Mouse (Mus musculus) midbrain, postnatal 0 days (tissue): ENCODE data around the gene Kctd15. TPM values are rescaled to one million over a fixed set of nuclear protein-coding genes. Genes with fewer than 3 reads are reported as not detected.

Source experiments
- ATAC-seq: fragments of 200-750 bp; cut with Nextera tagmentation; 2 replicates; pipeline ENCODE4 v1.8.0; 2017; ENCODE audit warnings: moderate number of reproducible peaks, mild to moderate bottlenecking, moderate TSS enrichment, moderate library complexity; ENCODE audit not compliant: low FRiP score
- DNase-seq: peaks from one replicate; pipeline ENCODE4 v3.0.0-alpha.2; 2015; ENCODE audit warnings: low spot score
- H3K27ac ChIP-seq: fragments of 300-500 bp; sonication (generic); 2 replicates; pipeline ENCODE4 v1.5.1; 2014; ENCODE audit warnings: low read depth, mild to moderate bottlenecking, low read length, mixed read lengths
- H3K27me3 ChIP-seq: fragments of 300-500 bp; sonication (generic); 2 replicates; pipeline ENCODE4 v1.6.1; 2014; ENCODE audit warnings: low read length, control low read depth, mixed read lengths; ENCODE audit not compliant: insufficient read depth
- H3K36me3 ChIP-seq: fragments of 300-500 bp; sonication (generic); 2 replicates; pipeline ENCODE4 v1.6.1; 2014; ENCODE audit warnings: low read length, control low read depth, mixed read lengths; ENCODE audit not compliant: insufficient read depth
- H3K4me1 ChIP-seq: fragments of 300-500 bp; sonication (generic); 2 replicates; pipeline ENCODE4 v1.6.1; 2014; ENCODE audit warnings: mild to moderate bottlenecking, control low read depth, antibody characterized with exemption, low read length, mixed read lengths; ENCODE audit not compliant: insufficient read depth
- H3K4me2 ChIP-seq: fragments of 300-500 bp; sonication (generic); 2 replicates; pipeline ENCODE4 v1.6.1; 2014; ENCODE audit warnings: low read depth, mild to moderate bottlenecking, low read length, mixed read lengths; ENCODE audit not compliant: poor library complexity, severe bottlenecking
- H3K4me3 ChIP-seq: fragments of 300-500 bp; sonication (generic); 2 replicates; pipeline ENCODE4 v1.5.1; 2014; ENCODE audit warnings: low read depth, mild to moderate bottlenecking, low read length, moderate library complexity
- H3K9ac ChIP-seq: fragments of 300-500 bp; sonication (generic); replicated peaks from 2 replicates; pipeline ENCODE4 v1.6.1; 2014; ENCODE audit warnings: mild to moderate bottlenecking, low read length, moderate library complexity, mixed read lengths; ENCODE audit not compliant: poor library complexity, severe bottlenecking
- H3K9me3 ChIP-seq: fragments of 300-500 bp; sonication (generic); 2 replicates; pipeline ENCODE4 v1.6.1; 2016; ENCODE audit warnings: low read length, control low read depth
- CTCF ChIP-seq: IDR thresholded peaks from 2 replicates; pipeline ENCODE4 v1.5.1; 2016; ENCODE audit warnings: antibody characterized with exemption, mild to moderate bottlenecking
- WGBS: fragments of 180-500 bp; shearing (Covaris S2); extraction: QIAGEN DNeasy Blood & Tissue Kit; methylation state at CpG from one replicate; pipeline ENCODE4 v1.1.7; 2014; 5-methylcytosine and 5-hydroxymethylcytosine counted together
- polyA plus RNA-seq: library from polyadenylated mRNA; unstranded; fragments of >200 nt; fragmentation: Nextera tagmentation; extraction: Ambion mirVana; gene quantifications from 2 replicates; pipeline ENCODE4 v1.2.1, GENCODE M21; 2015
- total RNA-seq: library from RNA; depleted of rRNA; stranded (reverse); fragments of >200 nt; gene quantifications from 2 replicates; pipeline ENCODE4 v1.2.3, GENCODE M21; 2014

The Kctd15 gene
- total and polyA plus RNA-seq, 2 experiments from 2014 or later: 15.0 to 69.1 TPM

DNA sequence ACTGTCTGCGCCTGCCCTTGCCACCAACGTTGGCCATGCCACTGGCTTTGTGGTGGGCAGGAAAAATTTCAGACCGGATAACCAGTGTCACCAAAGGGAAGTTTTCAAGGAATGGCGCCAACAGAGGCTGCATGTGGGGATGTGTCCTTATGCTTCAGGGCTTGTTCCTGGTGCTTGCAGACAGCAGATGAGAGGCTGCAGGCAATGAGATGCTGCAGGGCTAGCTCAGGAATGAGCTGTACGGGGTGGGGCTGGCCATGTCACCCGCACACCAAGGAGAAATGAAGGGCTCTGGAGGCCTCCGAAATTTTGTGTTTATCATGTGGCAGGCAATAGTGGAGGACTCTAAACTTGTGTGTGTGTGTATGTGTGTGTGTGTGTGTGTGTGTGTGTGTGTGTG, 6.6 kb upstream of the Kctd15 start:
- Histone ChIP-seq H3K27me3 (no peaks in the 10 kb centered on the region), H3K4me1 (no peaks in the 10 kb centered on the region), H3K9me3 (no peaks in the 10 kb centered on the region), H3K27ac (no peak overlapping the region), H3K4me3 (no peak overlapping the region), H3K4me2 (no peak overlapping the region), H3K36me3 (no peaks in the 10 kb centered on the region), H3K9ac (no peak overlapping the region)
- ATAC-seq: no peak
- no peak for DNase-seq
- no peak for TF ChIP-seq CTCF
- 46% methylated on average over 7 of the region's 7 CpGs for WGBS

DNA sequence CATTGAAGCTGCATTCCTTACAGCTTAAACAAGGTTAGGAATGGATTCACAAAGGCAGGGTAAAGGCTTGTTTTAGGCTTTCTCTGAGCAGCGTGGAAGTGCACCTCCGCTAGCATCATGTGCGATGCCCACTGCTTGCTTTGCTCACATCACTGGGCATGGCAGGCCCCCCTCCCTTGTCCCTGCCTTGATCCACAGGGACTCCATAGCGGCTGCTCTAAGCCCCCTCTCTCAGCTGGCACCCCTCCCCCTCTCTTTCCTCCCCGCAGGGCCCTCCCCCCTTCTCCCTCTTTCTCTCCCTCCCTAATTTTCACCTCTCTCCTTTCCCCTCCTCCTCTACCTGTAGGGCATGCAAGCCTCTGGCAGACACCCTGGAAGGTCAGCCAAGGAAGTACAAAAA, 5.7 kb upstream of the Kctd15 start:
- H3K27ac ChIP-seq: no peak overlapping the region
- 18% methylated on average over 5 of the region's 5 CpGs for WGBS
- H3K4me1 ChIP-seq: no peaks in the 10 kb centered on the region
- no peak overlapping the region for H3K4me3 ChIP-seq
- no peaks in the 10 kb centered on the region for H3K9me3 ChIP-seq
- H3K27me3 ChIP-seq: no peaks in the 10 kb centered on the region
- DNase-seq (no peak), ATAC-seq (no peak)
- no peak overlapping the region for H3K4me2 ChIP-seq
- no peaks in the 10 kb centered on the region for H3K36me3 ChIP-seq
- no peak for TF ChIP-seq CTCF
- H3K9ac ChIP-seq: no peak overlapping the region

DNA sequence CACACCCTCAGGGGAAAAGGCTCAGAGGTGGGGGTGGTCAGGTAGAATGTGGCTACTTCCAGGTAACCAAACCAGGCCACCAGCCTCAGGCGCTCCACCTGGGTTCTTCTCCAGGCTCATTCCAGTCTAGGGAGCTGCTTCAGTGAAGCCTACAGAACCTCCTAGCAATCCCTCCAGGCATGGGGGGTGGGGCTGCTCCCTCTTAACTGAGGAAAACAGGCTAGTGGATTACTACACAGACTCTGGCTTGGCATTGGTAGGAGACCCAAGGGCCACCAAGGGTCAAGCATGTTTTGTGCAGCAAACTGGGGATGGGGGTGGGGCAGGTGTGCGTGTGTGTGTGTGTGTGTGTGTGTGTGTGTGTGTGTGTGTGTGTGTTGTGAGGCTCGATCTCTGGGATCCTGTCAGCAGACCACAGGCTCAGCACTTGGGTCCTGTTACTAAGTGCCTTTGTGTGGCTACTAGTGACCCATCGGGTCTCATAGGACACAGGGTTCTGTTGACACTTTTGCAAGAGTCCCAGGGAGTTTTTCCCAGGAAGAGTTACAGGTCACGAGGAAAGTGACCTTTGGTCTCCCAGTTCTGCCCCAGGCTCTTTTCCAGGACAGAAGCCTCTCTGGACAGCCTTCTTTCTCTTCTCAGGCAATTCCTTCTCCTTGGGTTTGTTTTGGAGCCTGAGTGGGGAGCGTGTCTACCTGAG, 3.0 kb upstream of the Kctd15 start:
- Histone ChIP-seq H3K4me1 (no peaks in the 10 kb centered on the region), H3K27me3 (no peaks in the 10 kb centered on the region), H3K27ac (no peak overlapping the region), H3K4me3 (no peak overlapping the region), H3K9ac (no peak overlapping the region), H3K4me2 (no peak overlapping the region), H3K36me3 (no peaks in the 10 kb centered on the region), H3K9me3 (no peaks in the 10 kb centered on the region)
- WGBS: 86% methylated on average over 6 of the region's 6 CpGs
- DNase-seq: no peak
- ATAC-seq: no peak
- TF ChIP-seq CTCF: no peak

DNA sequence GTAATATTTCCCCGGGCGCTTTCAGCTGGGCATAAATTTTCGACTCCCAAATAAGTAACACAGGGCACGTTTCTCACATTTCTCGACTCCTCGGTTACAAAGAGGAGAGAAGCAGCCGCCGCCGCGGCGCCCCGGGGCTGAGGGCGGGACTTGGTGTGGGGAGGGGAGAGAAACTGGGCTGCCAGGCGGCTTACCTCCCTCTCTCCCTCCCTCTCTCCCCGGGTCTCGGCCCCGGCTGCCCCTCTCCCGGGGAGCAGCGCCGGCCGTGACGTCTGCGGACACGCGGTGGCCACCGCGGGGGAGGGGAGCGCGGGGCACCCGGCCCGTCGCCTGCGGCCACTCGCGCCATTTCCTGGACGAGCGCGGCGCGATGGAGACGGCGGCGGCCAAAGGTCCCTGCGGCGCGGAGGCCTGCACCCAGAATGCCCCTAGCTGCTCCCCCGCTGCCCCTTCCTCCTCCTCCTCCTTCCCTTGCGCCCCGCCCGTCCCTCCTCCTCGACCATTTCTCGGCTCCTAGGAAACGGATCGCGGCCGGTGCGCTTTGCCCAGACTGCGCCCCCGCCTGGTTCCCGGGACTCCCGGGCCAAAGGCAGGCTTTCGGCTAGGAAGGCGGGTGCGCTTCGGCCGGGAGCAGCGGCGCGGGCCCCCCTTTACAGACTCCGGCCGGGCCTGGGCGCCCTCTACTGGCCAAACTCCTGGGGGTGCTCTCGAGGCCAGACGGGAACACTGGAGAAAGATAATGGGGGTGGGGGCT, 1.3 kb downstream of the Kctd15 start:
- H3K27me3 ChIP-seq: no peaks in the 10 kb centered on the region
- TF ChIP-seq CTCF: peak; percentile 84
- H3K4me1 ChIP-seq: no peaks in the 10 kb centered on the region
- H3K36me3 ChIP-seq: no peaks in the 10 kb centered on the region
- no peaks in the 10 kb centered on the region for H3K9me3 ChIP-seq
- DNase-seq (peak; percentile 93), ATAC-seq (peak; percentile 82)
- peak overlapping the region; percentile 86 for H3K9ac ChIP-seq
- peak overlapping the region; percentile 79 for H3K4me3 ChIP-seq
- peak overlapping the region; percentile 76 for H3K4me2 ChIP-seq
- under 1% methylated on average over 35 of the region's 74 CpGs for WGBS
- peak overlapping the region; percentile 93 for H3K27ac ChIP-seq

DNA sequence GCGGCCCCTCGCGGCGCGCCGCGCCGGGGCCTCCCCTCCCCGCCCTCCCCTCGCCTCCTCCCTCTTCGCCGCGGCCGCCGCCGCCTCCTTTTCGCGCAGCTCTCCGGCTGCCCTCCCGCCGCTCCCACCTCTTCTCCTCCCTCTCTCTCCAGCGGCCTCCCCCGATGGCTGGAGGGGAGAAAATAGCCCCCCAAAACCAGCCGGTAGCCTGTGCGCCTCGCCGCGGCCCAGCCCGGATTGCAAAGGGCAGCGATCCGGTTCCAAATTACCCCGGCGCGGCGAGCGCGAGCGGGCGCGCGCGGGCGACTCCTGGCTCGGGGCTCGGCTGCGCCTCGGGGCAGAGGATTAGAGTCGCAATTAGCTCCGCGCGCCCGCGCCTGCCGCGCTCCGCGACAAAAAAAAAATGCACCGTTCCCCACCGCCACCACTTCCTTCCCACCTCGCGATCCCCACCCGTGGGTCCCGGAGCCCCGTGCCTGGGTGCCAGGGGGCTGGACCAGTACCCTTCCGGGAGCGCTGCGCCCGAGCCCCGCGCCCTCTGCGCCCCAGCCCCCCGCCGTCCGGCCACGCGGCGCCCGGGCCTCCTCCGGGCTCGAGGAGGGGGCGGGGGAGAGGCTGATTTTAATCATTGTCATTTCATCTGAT, 2.0 kb downstream of the Kctd15 start:
- peak; percentile 79 for DNase-seq
- WGBS: under 1% methylated on average over 56 of the region's 81 CpGs
- Histone ChIP-seq H3K4me2 (peak overlapping the region; percentile 76), H3K27me3 (no peaks in the 10 kb centered on the region), H3K27ac (peak overlapping the region; percentile 93), H3K9ac (peak overlapping the region; percentile 86), H3K4me1 (no peaks in the 10 kb centered on the region), H3K36me3 (no peaks in the 10 kb centered on the region), H3K4me3 (peak overlapping the region; percentile 79), H3K9me3 (no peaks in the 10 kb centered on the region)
- no peak for TF ChIP-seq CTCF
- peak; percentile 59 for ATAC-seq
